Comparison of ENCODE assay signal across 9 mouse cellular contexts in genomic region chr19:46607424-46607823, GRCm38 (mm10). TPM values are rescaled to one million over a fixed set of nuclear protein-coding genes. Genes with fewer than 3 reads are reported as not detected.
DNase-seq lines count a peak whose midpoint lies in the region; ATAC-seq and TF ChIP-seq lines count a peak whose summit lies in the region.
"Had no signal": no experiment of that assay in that cellular context is flagged by ENCODE, and none has a peak within 500 bp of the region (broad histone marks: within the 10 kb centered on the region; RNA-seq: fewer than 3 reads in every experiment).

No protein-coding gene starts in this region.

- WGBS in liver, embryonic 12.5 days (ENCODE audit: insufficient replicate concordance): 37% methylated on average over 7 of the region's 7 CpGs
- 44% methylated on average over 7 of the region's 7 CpGs for WGBS in kidney, postnatal 0 days
- WGBS in intestine, embryonic 15.5 days: 42% methylated on average over 7 of the region's 7 CpGs

- peaks cover 49% of the 10 kb centered on the region for H3K4me1 ChIP-seq in liver, embryonic 12.5 days
- H3K4me1 ChIP-seq in kidney, postnatal 0 days (replicated peaks; ENCODE audit: insufficient read depth, low read length): no peaks in the 10 kb centered on the region
- H3K4me1 ChIP-seq in intestine, embryonic 15.5 days (replicated peaks): no peaks in the 10 kb centered on the region

- H3K9ac ChIP-seq in liver, embryonic 12.5 days: no peak overlapping the region
- H3K9ac ChIP-seq in kidney, postnatal 0 days (ENCODE audit: low read depth, low read length): no peak overlapping the region
- no peak overlapping the region for H3K9ac ChIP-seq in intestine, embryonic 15.5 days
- H3K9ac ChIP-seq: liver, embryonic 13.5 days had no signal

- peak; percentile 68 for TF ChIP-seq CTCF in kidney, postnatal 0 days (IDR thresholded peaks at IDR 0.05; ENCODE audit: low read depth)

- H3K9me3 ChIP-seq in liver, embryonic 12.5 days (replicated peaks): no peaks in the 10 kb centered on the region
- H3K9me3 ChIP-seq in kidney, postnatal 0 days (replicated peaks; ENCODE audit: low read length): no peaks in the 10 kb centered on the region
- no peaks in the 10 kb centered on the region for H3K9me3 ChIP-seq in intestine, embryonic 15.5 days
- H3K9me3 ChIP-seq: liver, embryonic 13.5 days had no signal

- peak; percentile 39 for DNase-seq in liver
- peak; percentile 86 for DNase-seq in ZHBTc4 (ENCODE audit: low read depth, low spot score)
- peak; percentile 73 for DNase-seq in kidney, postnatal 0 days (ENCODE audit: low spot score)
- DNase-seq in splenic B cell, adult 2 months (ENCODE audit: low read depth, low spot score): peak; percentile 32
- no peak for DNase-seq in cerebellum, postnatal 36 days
- DNase-seq in urinary bladder, postnatal 25 days (ENCODE audit: low spot score): no peak
- DNase-seq: liver, embryonic 13.5 days had no signal

- H3K27ac ChIP-seq in liver, embryonic 12.5 days: no peak overlapping the region
- no peak overlapping the region for H3K27ac ChIP-seq in kidney, postnatal 0 days
- H3K27ac ChIP-seq in intestine, embryonic 15.5 days: no peak overlapping the region
- H3K27ac ChIP-seq: liver, embryonic 13.5 days had no signal

- H3K4me2 ChIP-seq in liver, embryonic 12.5 days: no peak overlapping the region
- no peak overlapping the region for H3K4me2 ChIP-seq in kidney, postnatal 0 days (ENCODE audit: low read length)
- H3K4me2 ChIP-seq in intestine, embryonic 15.5 days (replicated peaks): no peak overlapping the region
- H3K4me2 ChIP-seq: liver, embryonic 13.5 days had no signal

- peaks cover 53% of the 10 kb centered on the region for H3K36me3 ChIP-seq in liver, embryonic 12.5 days
- peaks cover 23% of the 10 kb centered on the region for H3K36me3 ChIP-seq in kidney, postnatal 0 days (ENCODE audit: insufficient read depth, low read length)
- H3K36me3 ChIP-seq in splenic B cell, adult 2 months (ENCODE audit: control insufficient read depth, insufficient read depth, low read length, poor library complexity, severe bottlenecking): 0 out of 2 replicates have a peak, but pooled peaks cover 3% of the 10 kb centered on the region
- 0 out of 2 replicates have a peak, but pooled peaks cover 10% of the 10 kb centered on the region for H3K36me3 ChIP-seq in intestine, embryonic 15.5 days

- no peak overlapping the region for H3K4me3 ChIP-seq in liver, embryonic 12.5 days
- H3K4me3 ChIP-seq in kidney, postnatal 0 days (replicated peaks; ENCODE audit: low read depth, low read length): no peak overlapping the region
- no peak overlapping the region for H3K4me3 ChIP-seq in intestine, embryonic 15.5 days (replicated peaks)
- H3K4me3 ChIP-seq: liver, embryonic 13.5 days had no signal

- no peak for ATAC-seq in liver, embryonic 12.5 days
- ATAC-seq in kidney, postnatal 0 days (replicated peaks; ENCODE audit: low FRiP score, low read depth): 0 out of 2 replicates have a peak, but pooled peaks have one; percentile 60
- no peak for ATAC-seq in intestine, embryonic 15.5 days

- H3K27me3 ChIP-seq in liver, embryonic 12.5 days (replicated peaks): no peaks in the 10 kb centered on the region
- no peaks in the 10 kb centered on the region for H3K27me3 ChIP-seq in kidney, postnatal 0 days (ENCODE audit: insufficient read depth, low read length)
- no peaks in the 10 kb centered on the region for H3K27me3 ChIP-seq in splenic B cell, adult 2 months (ENCODE audit: control insufficient read depth, insufficient read depth, low read length, poor library complexity, severe bottlenecking)
- H3K27me3 ChIP-seq in intestine, embryonic 15.5 days (replicated peaks): no peaks in the 10 kb centered on the region
- H3K27me3 ChIP-seq: liver, embryonic 13.5 days had no signal

RNA-seq across cellular contexts. Expression of gene Wbp1l, which starts 8.5 kb away (rescaled TPM):
- 24.4 and 24.9 TPM in 2 replicates for polyA plus RNA-seq in liver, embryonic 12.5 days (2016; fragmentation: Nextera tagmentation; extraction: Ambion mirVana)
- 35.6 and 39.9 TPM in 2 replicates for polyA plus RNA-seq in kidney, postnatal 0 days (2015; fragmentation: Nextera tagmentation; extraction: Ambion mirVana)
- 39.5 and 40.7 TPM in 2 replicates for polyA plus RNA-seq in intestine, embryonic 15.5 days (2015; fragmentation: Nextera tagmentation; extraction: Ambion mirVana)

RNA-seq across cellular contexts. Expression of gene Sfxn2, which starts 34.3 kb away (rescaled TPM):
- polyA plus RNA-seq in liver, embryonic 12.5 days (2016; fragmentation: Nextera tagmentation; extraction: Ambion mirVana): 18.5 and 18.9 TPM in 2 replicates
- 47.1 and 50.0 TPM in 2 replicates for polyA plus RNA-seq in kidney, postnatal 0 days (2015; fragmentation: Nextera tagmentation; extraction: Ambion mirVana)
- polyA plus RNA-seq in intestine, embryonic 15.5 days (2015; fragmentation: Nextera tagmentation; extraction: Ambion mirVana): 18.2 and 20.5 TPM in 2 replicates

RNA-seq across cellular contexts. Expression of gene Arl3, which starts 34.4 kb away (rescaled TPM):
- 37.2 and 38.4 TPM in 2 replicates for polyA plus RNA-seq in liver, embryonic 12.5 days (2016; fragmentation: Nextera tagmentation; extraction: Ambion mirVana)
- polyA plus RNA-seq in kidney, postnatal 0 days (2015; fragmentation: Nextera tagmentation; extraction: Ambion mirVana): 96.6 and 105 TPM in 2 replicates
- 69.9 and 72.4 TPM in 2 replicates for polyA plus RNA-seq in intestine, embryonic 15.5 days (2015; fragmentation: Nextera tagmentation; extraction: Ambion mirVana)

Comparison
In these comparisons a context has a peak if more than half of its experiments do, and no peak if none do; other contexts are left out.
1. DNase-seq: peak in liver (single experiment), ZHBTc4 (single experiment), kidney, postnatal 0 days (single experiment) and splenic B cell, adult 2 months (single experiment); none in cerebellum, postnatal 36 days (0 of 2) and urinary bladder, postnatal 25 days (single experiment).